ENCODE assay signal across 33 mouse cellular contexts in the genomic region with DNA sequence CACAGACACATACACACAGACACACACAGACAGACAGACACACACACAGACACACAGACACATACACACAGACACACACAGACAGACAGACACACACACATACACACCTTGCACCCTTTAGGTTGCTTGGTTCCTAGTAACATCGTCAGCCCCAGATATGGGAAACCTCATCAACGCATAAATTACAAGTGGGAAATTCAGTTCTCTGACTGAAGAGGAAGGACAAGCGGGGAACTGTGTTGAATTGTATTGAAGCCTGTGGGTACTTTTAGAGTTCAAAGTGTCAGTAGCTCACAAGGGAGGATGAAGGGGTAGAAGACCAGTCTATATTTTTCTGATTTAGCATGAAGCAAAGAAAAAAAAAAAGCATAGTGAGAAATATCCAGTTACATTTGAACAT. TPM values are rescaled to one million over a fixed set of nuclear protein-coding genes. Genes with fewer than 3 reads are reported as not detected.
"Had no signal": no experiment of that assay in that cellular context is flagged by ENCODE, and none has a peak within 500 bp of the region (broad histone marks: within the 10 kb centered on the region; RNA-seq: fewer than 3 reads in every experiment).

No protein-coding gene starts in this region.

- H3K36me3 ChIP-seq: intestine, embryonic 15.5 days; kidney, embryonic 15.5 days; limb, embryonic 10.5 days; limb, embryonic 13.5 days; liver, embryonic 13.5 days; midbrain, embryonic 10.5 days; midbrain, embryonic 13.5 days had no signal

- DNase-seq: kidney, adult 11 months; kidney, adult 8-10 months; kidney, postnatal 25 days; layer of hippocampus, adult 9-11 months; liver, embryonic 13.5 days; lung, embryonic 14.5 days; right cerebral cortex, adult 18-20 months; right cerebral cortex, postnatal 14 days; right cerebral cortex, postnatal 4 days; thymus, postnatal 25 days had no signal

- H3K4me2 ChIP-seq: intestine, embryonic 15.5 days; kidney, embryonic 15.5 days; limb, embryonic 13.5 days; liver, embryonic 13.5 days; lung, embryonic 14.5 days; midbrain, embryonic 13.5 days had no signal

- H3K27me3 ChIP-seq: intestine, embryonic 15.5 days; kidney, embryonic 15.5 days; limb, embryonic 13.5 days; liver, embryonic 13.5 days; midbrain, embryonic 13.5 days had no signal

- H3K4me1 ChIP-seq: intestine, embryonic 15.5 days; limb, embryonic 13.5 days; liver, embryonic 13.5 days; midbrain, embryonic 13.5 days had no signal

- H3K9me3 ChIP-seq: intestine, embryonic 15.5 days; kidney, embryonic 15.5 days; limb, embryonic 10.5 days; limb, embryonic 13.5 days; liver, embryonic 13.5 days; megakaryocyte, embryonic 14.5 days; midbrain, embryonic 10.5 days; midbrain, embryonic 13.5 days had no signal

- H3K4me3 ChIP-seq: intestine, embryonic 15.5 days; kidney, embryonic 15.5 days; layer of hippocampus, adult 2 months; limb, embryonic 10.5 days; limb, embryonic 13.5 days; liver, embryonic 13.5 days; midbrain, embryonic 10.5 days; midbrain, embryonic 13.5 days; myocyte had no signal

- H3K27ac ChIP-seq: intestine, embryonic 15.5 days; kidney, embryonic 15.5 days; layer of hippocampus, adult 2 months; limb, embryonic 10.5 days; limb, embryonic 13.5 days; liver, embryonic 13.5 days; macrophage; midbrain, embryonic 10.5 days; midbrain, embryonic 13.5 days had no signal

- H3K9ac ChIP-seq: intestine, embryonic 15.5 days; kidney, embryonic 15.5 days; limb, embryonic 13.5 days; liver, embryonic 13.5 days; lung, embryonic 14.5 days; midbrain, embryonic 13.5 days had no signal

- ATAC-seq: intestine, embryonic 15.5 days; lung, postnatal 0 days; midbrain, embryonic 13.5 days; midbrain, embryonic 16.5 days had no signal

RNA-seq across cellular contexts. Expression of a gene that starts 0.4 kb away (rescaled TPM):
- total RNA-seq: layer of hippocampus, adult 2 months had no signal
- polyA plus RNA-seq: midbrain, embryonic 16.5 days; neural tube, embryonic 14.5 days had no signal

RNA-seq across cellular contexts. Expression of a gene that starts 19.9 kb away (rescaled TPM):
- total RNA-seq: layer of hippocampus, adult 2 months; layer of hippocampus, postnatal 25 days; left cerebral cortex, adult 18-20 months; left cerebral cortex, postnatal 25 days; liver, adult 2 months; monocyte, adult 5-6 weeks had no signal
- polyA plus RNA-seq: kidney, embryonic 15.5 days; large intestine, adult 2 months; limb, embryonic 10.5 days; limb, embryonic 13.5 days; liver, adult 2 months; liver, embryonic 13.5 days; liver, embryonic 16.5 days; lung, embryonic 14.5 days; lung, postnatal 0 days; macrophage; midbrain, embryonic 13.5 days; midbrain, embryonic 16.5 days; myocyte; neural tube, embryonic 11.5 days; neural tube, embryonic 14.5 days; stomach, embryonic 16.5 days; thymus, postnatal 0 days had no signal

RNA-seq across cellular contexts. Expression of a gene that starts 29.3 kb away (rescaled TPM):
- total RNA-seq: layer of hippocampus, adult 2 months; layer of hippocampus, postnatal 25 days; left cerebral cortex, adult 18-20 months; left cerebral cortex, postnatal 25 days had no signal
- polyA plus RNA-seq: kidney, embryonic 15.5 days; midbrain, embryonic 10.5 days; midbrain, embryonic 13.5 days; midbrain, embryonic 16.5 days; myocyte; neural tube, embryonic 11.5 days; neural tube, embryonic 14.5 days had no signal

RNA-seq across cellular contexts. Expression of a gene that starts 33.0 kb away (rescaled TPM):
- total RNA-seq: layer of hippocampus, adult 2 months; layer of hippocampus, postnatal 25 days; left cerebral cortex, adult 18-20 months; left cerebral cortex, postnatal 25 days; liver, adult 2 months; monocyte, adult 5-6 weeks had no signal
- polyA plus RNA-seq: kidney, embryonic 15.5 days; large intestine, adult 2 months; limb, embryonic 10.5 days; limb, embryonic 13.5 days; liver, embryonic 13.5 days; liver, embryonic 16.5 days; lung, embryonic 14.5 days; macrophage; midbrain, embryonic 10.5 days; midbrain, embryonic 13.5 days; midbrain, embryonic 16.5 days; myocyte; neural tube, embryonic 11.5 days; neural tube, embryonic 14.5 days; stomach, embryonic 16.5 days; thymus, postnatal 0 days had no signal
